Mouse (Mus musculus): ENCODE data around the gene Kcnj2.
A peak's percentile ranks its signal among the peaks of the same experiment; 100 is the strongest.

Gene Kcnj2

GRCm38 (mm10) chr11:111065635-111066298 is at the start of gene Kcnj2:
Kcnj2 (plus strand) TSS chr11:111066164.
- peak; percentile 93 for DNase-seq (ENCODE audit: low read depth, low spot score)

GRCm38 (mm10) chr11:111016206-111016605 is 49.8 kb upstream of the Kcnj2 start:
- DNase-seq (ENCODE audit: low read depth, low spot score): no peak

GRCm38 (mm10) chr11:111020211-111020610 is 45.8 kb upstream of the Kcnj2 start:
- DNase-seq (ENCODE audit: low read depth, low spot score): no peak

GRCm38 (mm10) chr11:111022681-111023281 is 43.2 kb upstream of the Kcnj2 start:
- DNase-seq (ENCODE audit: low read depth, low spot score): no peak

GRCm38 (mm10) chr11:111042175-111042574 is 23.8 kb upstream of the Kcnj2 start:
- DNase-seq (ENCODE audit: low read depth, low spot score): peak; percentile 19

- peak; percentile 96 for DNase-seq (ENCODE audit: low read depth, low spot score)
Measured at GRCm38 (mm10) chr11:111043298-111043697, 22.7 kb upstream of the Kcnj2 start.

GRCm38 (mm10) chr11:111054252-111054651 is 11.7 kb upstream of the Kcnj2 start:
- no peak for DNase-seq (ENCODE audit: low read depth, low spot score)

GRCm38 (mm10) chr11:111054854-111055822 is 10.8 kb upstream of the Kcnj2 start:
- no peak for DNase-seq (ENCODE audit: low read depth, low spot score)

- no peak for DNase-seq (ENCODE audit: low read depth, low spot score)
Measured at GRCm38 (mm10) chr11:111056030-111056429, 9.9 kb upstream of the Kcnj2 start.

GRCm38 (mm10) chr11:111057435-111057834 is 8.5 kb upstream of the Kcnj2 start:
- no peak for DNase-seq (ENCODE audit: low read depth, low spot score)

GRCm38 (mm10) chr11:111059440-111059839 is 6.5 kb upstream of the Kcnj2 start:
- DNase-seq (ENCODE audit: low read depth, low spot score): no peak

- no peak for DNase-seq (ENCODE audit: low read depth, low spot score)
Measured at GRCm38 (mm10) chr11:111060216-111060615, 5.7 kb upstream of the Kcnj2 start.

GRCm38 (mm10) chr11:111064751-111065527 is 1.0 kb upstream of the Kcnj2 start:
- DNase-seq (ENCODE audit: low read depth, low spot score): peak; percentile 66

GRCm38 (mm10) chr11:111066299-111066691 is 331 bp downstream of the Kcnj2 start:
- DNase-seq (ENCODE audit: low read depth, low spot score): no peak

GRCm38 (mm10) chr11:111067787-111068186 is 1.8 kb downstream of the Kcnj2 start:
- DNase-seq (ENCODE audit: low read depth, low spot score): no peak

- DNase-seq (ENCODE audit: low read depth, low spot score): no peak
Measured at GRCm38 (mm10) chr11:111070460-111070859, 4.5 kb downstream of the Kcnj2 start.

GRCm38 (mm10) chr11:111074131-111074530 is 8.2 kb downstream of the Kcnj2 start:
- DNase-seq (ENCODE audit: low read depth, low spot score): no peak

- DNase-seq (ENCODE audit: low read depth, low spot score): no peak
Measured at GRCm38 (mm10) chr11:111078107-111078506, 12.1 kb downstream of the Kcnj2 start.

- peak; percentile 37 for DNase-seq (ENCODE audit: low read depth, low spot score)
Measured at GRCm38 (mm10) chr11:111083009-111083408, 17.0 kb downstream of the Kcnj2 start.

GRCm38 (mm10) chr11:111086933-111087332 is 21.0 kb downstream of the Kcnj2 start:
- no peak for DNase-seq (ENCODE audit: low read depth, low spot score)

GRCm38 (mm10) chr11:111088226-111088625 is 22.3 kb downstream of the Kcnj2 start:
- no peak for DNase-seq (ENCODE audit: low read depth, low spot score)
